In the genomic region with DNA sequence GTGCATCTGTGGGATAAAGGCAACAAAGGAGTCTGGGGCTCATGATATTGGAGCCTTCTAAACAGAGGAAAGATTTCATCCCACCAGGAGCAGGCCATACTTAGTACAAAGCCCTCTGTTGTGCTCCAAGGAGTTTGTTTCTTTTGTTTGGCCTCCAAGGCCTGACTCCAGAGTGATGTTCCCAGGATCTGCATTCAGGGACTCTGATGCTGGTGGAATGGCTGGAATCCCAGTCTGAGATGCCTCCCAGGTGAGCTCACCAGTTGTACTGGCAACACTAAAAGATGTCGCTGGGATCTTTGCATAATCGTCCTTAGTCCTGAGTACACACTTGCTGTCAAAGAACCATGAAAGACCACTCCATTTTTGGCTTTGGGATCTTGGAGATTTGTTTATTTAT, we compare ENCODE assay signal across 31 mouse cellular contexts. TPM values are rescaled to one million over a fixed set of nuclear protein-coding genes. Genes with fewer than 3 reads are reported as not detected.
DNase-seq lines count a peak whose midpoint lies in the region; ATAC-seq and TF ChIP-seq lines count a peak whose summit lies in the region.
"Had no signal": no experiment of that assay in that cellular context is flagged by ENCODE, and none has a peak within 500 bp of the region (broad histone marks: within the 10 kb centered on the region; RNA-seq: fewer than 3 reads in every experiment).

No protein-coding gene starts in this region.

- peak; percentile 40 for ATAC-seq in Patski
- ATAC-seq in heart, embryonic 12.5 days (ENCODE audit: insufficient number of reproducible peaks, low FRiP score), result no peak
- ATAC-seq: activated CD4-positive, CD25-positive, alpha-beta regulatory T cell, adult 4 months; CD4-positive, CD25-positive, alpha-beta regulatory T cell, adult 4 months had no signal

- no peaks in the 10 kb centered on the region for H3K36me3 ChIP-seq in heart, embryonic 12.5 days
- H3K36me3 ChIP-seq in heart, embryonic 10.5 days, result peaks cover 3% of the 10 kb centered on the region; the same call in 1 of the 2 replicates

- no peaks in the 10 kb centered on the region for H3K27me3 ChIP-seq in Patski
- no peaks in the 10 kb centered on the region for H3K27me3 ChIP-seq in heart, embryonic 12.5 days (replicated peaks)
- H3K27me3 ChIP-seq in heart, embryonic 10.5 days (ENCODE audit: insufficient read depth, poor library complexity, severe bottlenecking), result no peaks in the 10 kb centered on the region
- H3K27me3 ChIP-seq: CH12.LX had no signal

- CTCF ChIA-PET in Patski (lab: Charles Lee), result interaction anchor here (1.1 kb wide), 1 partner anchor 22 kb away, joined by 5 read pairs; a partner anchor contains a TSS

- peaks cover 5% of the 10 kb centered on the region for H3K4me1 ChIP-seq in heart, embryonic 12.5 days (replicated peaks)
- H3K4me1 ChIP-seq in heart, embryonic 10.5 days, result peaks cover 6% of the 10 kb centered on the region

- intact Hi-C loops in left cerebral cortex, postnatal 36 days (cut with DNase I), result no loop called here

- no peak overlapping the region for H3K4me2 ChIP-seq in heart, embryonic 12.5 days

- in situ Hi-C loops in Patski (cut with MboI; ENCODE audit: low pct_unique_long_range_greater_than_20kb), result no loop called here

- H3K4me3 ChIP-seq in heart, embryonic 12.5 days, result no peak overlapping the region
- no peak overlapping the region for H3K4me3 ChIP-seq in heart, embryonic 10.5 days

- peak; percentile 28 for DNase-seq in Muller cell, postnatal 12 days (ENCODE audit: inconsistent ontology term)
- no peak for DNase-seq in Patski (ENCODE audit: low read depth, low spot score)
- DNase-seq in R1 (ENCODE audit: low read depth, low spot score), result peak; percentile 54
- peak; percentile 61 for DNase-seq in ZHBTc4 (ENCODE audit: low read depth, low spot score)
- no peak for DNase-seq in left cerebral cortex, postnatal 36 days (ENCODE audit: low spot score in 2 of 2)
- DNase-seq in heart, embryonic 10.5 days (ENCODE audit: low spot score), result no peak
- DNase-seq in cerebellum, adult 9-10 months, result no peak
- DNase-seq: adrenal gland, adult 2 months; adrenal gland, adult 8-10 months; adrenal gland, postnatal 10 days; adrenal gland, postnatal 14 days; adrenal gland, postnatal 25 days; adrenal gland, postnatal 36 days; B cell, adult 2 months; cerebellum, adult 11 months; cerebellum, adult 11-12 months; cerebellum, adult 18-20 months; cerebellum, adult 2 months; cerebellum, adult 8-10 months; cerebellum, adult 9-11 months had no signal

- POLR2A ChIA-PET in Patski (lab: Charles Lee), result no interaction called here

- no peak overlapping the region for H3K27ac ChIP-seq in heart, embryonic 12.5 days (ENCODE audit: poor library complexity, severe bottlenecking)
- no peak overlapping the region for H3K27ac ChIP-seq in heart, embryonic 10.5 days

- TF ChIP-seq CTCF in Patski (IDR thresholded peaks at IDR 0.05), result no peak

- H3K9ac ChIP-seq in heart, embryonic 12.5 days, result no peak overlapping the region

- H3K9me3 ChIP-seq in heart, embryonic 12.5 days (replicated peaks), result 0 out of 2 replicates have a peak, but pooled peaks cover 5% of the 10 kb centered on the region
- H3K9me3 ChIP-seq in heart, embryonic 10.5 days, result no peaks in the 10 kb centered on the region
- H3K9me3 ChIP-seq: G1E had no signal

- WGBS in heart, embryonic 12.5 days, result 72% methylated on average over 2 of the region's 2 CpGs
- 87% methylated on average over 2 of the region's 2 CpGs for WGBS in heart, embryonic 10.5 days

RNA-seq across cellular contexts. Expression of a gene that starts 20.0 kb away (rescaled TPM):
- polyA plus RNA-seq in Patski (2021), result not detected
- total RNA-seq in left cerebral cortex, postnatal 36 days (2021), result not detected
- polyA plus RNA-seq in heart, embryonic 12.5 days (2016; fragmentation: Nextera tagmentation; extraction: Ambion mirVana), result not detected in 2 replicates
- not detected in 2 replicates for polyA plus RNA-seq in heart, embryonic 10.5 days (2016; fragmentation: Nextera tagmentation; extraction: Ambion mirVana)
- total RNA-seq: adrenal gland, adult 18-20 months; adrenal gland, adult 2 months; adrenal gland, adult 8-10 months; adrenal gland, postnatal 10 days; adrenal gland, postnatal 14 days; adrenal gland, postnatal 25 days; adrenal gland, postnatal 36 days; adrenal gland, postnatal 4 days; CH12.LX; ES-E14; G1E; MEL had no signal
- polyA plus RNA-seq: activated CD4-positive, CD25-positive, alpha-beta regulatory T cell, adult 4 months; adrenal gland, adult 2 months; brain, embryonic 14.5 days; C2C12; CD4-positive, CD25-positive, alpha-beta regulatory T cell, adult 4 months; cerebellum, adult 2 months; G1E had no signal

RNA-seq across cellular contexts. Expression of a gene that starts 22.8 kb away (rescaled TPM):
- polyA plus RNA-seq in Patski (2021), result 12.7 TPM
- 1 to 10 TPM; 6.9 to 7.9 TPM for total RNA-seq in left cerebral cortex, postnatal 36 days (2021)
- polyA plus RNA-seq in heart, embryonic 12.5 days (2016; fragmentation: Nextera tagmentation; extraction: Ambion mirVana), result 2.0 and 2.5 TPM in 2 replicates
- 3.3 and 4.6 TPM in 2 replicates for polyA plus RNA-seq in heart, embryonic 10.5 days (2016; fragmentation: Nextera tagmentation; extraction: Ambion mirVana)

RNA-seq across cellular contexts. Expression of a gene that starts 35.4 kb away (rescaled TPM):
- polyA plus RNA-seq in Patski (2021), result 59.1 TPM
- 10 to 100 TPM; 43.4 to 43.5 TPM for total RNA-seq in left cerebral cortex, postnatal 36 days (2021)
- polyA plus RNA-seq in heart, embryonic 12.5 days (2016; fragmentation: Nextera tagmentation; extraction: Ambion mirVana), result 48.1 and 51.6 TPM in 2 replicates
- 37.8 and 52.6 TPM in 2 replicates for polyA plus RNA-seq in heart, embryonic 10.5 days (2016; fragmentation: Nextera tagmentation; extraction: Ambion mirVana)

RNA-seq across cellular contexts. Expression of a gene that starts 41.4 kb away (rescaled TPM):
- polyA plus RNA-seq in Patski (2021), result 12.8 TPM
- 10 to 100 TPM; 36.7 to 37.6 TPM for total RNA-seq in left cerebral cortex, postnatal 36 days (2021)
- 7.8 and 8.0 TPM in 2 replicates for polyA plus RNA-seq in heart, embryonic 12.5 days (2016; fragmentation: Nextera tagmentation; extraction: Ambion mirVana)
- polyA plus RNA-seq in heart, embryonic 10.5 days (2016; fragmentation: Nextera tagmentation; extraction: Ambion mirVana), result 6.7 and 7.2 TPM in 2 replicates

RNA-seq across cellular contexts. Expression of a gene that starts 45.1 kb away (rescaled TPM):
- polyA plus RNA-seq in Patski (2021), result 87.6 TPM
- 10 to 100 TPM; 12.1 to 12.5 TPM for total RNA-seq in left cerebral cortex, postnatal 36 days (2021)
- polyA plus RNA-seq in heart, embryonic 12.5 days (2016; fragmentation: Nextera tagmentation; extraction: Ambion mirVana), result 62.3 and 65.6 TPM in 2 replicates
- polyA plus RNA-seq in heart, embryonic 10.5 days (2016; fragmentation: Nextera tagmentation; extraction: Ambion mirVana), result 45.7 and 56.3 TPM in 2 replicates

Comparison
In these comparisons a context has a peak if more than half of its experiments do, and no peak if none do; other contexts are left out.
1. DNase-seq: peak in Muller cell, postnatal 12 days (single experiment), R1 (single experiment) and ZHBTc4 (single experiment); none in Patski (single experiment), left cerebral cortex, postnatal 36 days (0 of 2), heart, embryonic 10.5 days (single experiment) and cerebellum, adult 9-10 months (single experiment).